Mouse (Mus musculus): Measurements from ENCODE around the gene Mfap5. TPM values are rescaled to one million over a fixed set of nuclear protein-coding genes. Genes with fewer than 3 reads are reported as not detected.
"Not testable (repeated sequence)": the region's sequence is repeated elsewhere in the genome, so short reads cannot be mapped to it uniquely, and the experiment has no call there.

The Mfap5 gene
- total RNA-seq (2021) = 100 to 1,000 TPM; 226 to 237 TPM
- long read RNA-seq, experiment 1, transcript Mfap5-201 (9 exons, 946 nt) = minor isoform, 8 of 211 reads
- long read RNA-seq, experiment 1, transcript Mfap5-207 (10 exons, 1,506 nt) = major isoform, 177 of 211 reads
- long read RNA-seq, experiment 1, partial matches to known transcripts = 11 of 211 reads
- long read RNA-seq, experiment 1, other reads (novel, unspliced or antisense) = 13 of 211 reads
- long read RNA-seq, experiment 2, transcript Mfap5-207 (10 exons, 1,506 nt) = major isoform, 185 of 210 reads
- long read RNA-seq, experiment 2, partial matches to known transcripts = 6 of 210 reads
- long read RNA-seq, experiment 2, other reads (novel, unspliced or antisense) = 15 of 210 reads

DNA sequence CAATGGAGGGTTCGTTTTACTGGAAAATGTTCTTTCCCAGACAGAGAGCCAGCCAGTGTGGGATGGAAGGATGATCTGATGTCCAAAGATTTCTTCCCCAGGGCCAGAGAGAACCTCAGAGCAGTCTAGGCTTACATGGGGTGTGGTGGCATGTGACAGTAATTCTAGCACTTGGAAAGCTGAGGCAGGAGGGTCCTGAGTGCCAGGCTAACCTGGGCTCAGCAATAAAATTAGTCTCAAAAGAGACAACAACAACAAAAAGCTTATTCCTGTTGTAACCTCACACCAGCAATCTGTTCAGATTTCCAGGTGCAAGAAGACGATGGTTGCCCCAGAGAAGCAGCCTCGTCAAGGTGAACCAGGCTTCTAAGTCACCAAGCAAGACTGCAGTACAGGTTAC lies at the start of gene Mfap5:
Gene Mfap5 (plus strand): TSS at position 301 of the 400 bp plus-strand sequence.
- DNase-seq (ENCODE audit: low spot score in 2 of 2) = no peak

DNA sequence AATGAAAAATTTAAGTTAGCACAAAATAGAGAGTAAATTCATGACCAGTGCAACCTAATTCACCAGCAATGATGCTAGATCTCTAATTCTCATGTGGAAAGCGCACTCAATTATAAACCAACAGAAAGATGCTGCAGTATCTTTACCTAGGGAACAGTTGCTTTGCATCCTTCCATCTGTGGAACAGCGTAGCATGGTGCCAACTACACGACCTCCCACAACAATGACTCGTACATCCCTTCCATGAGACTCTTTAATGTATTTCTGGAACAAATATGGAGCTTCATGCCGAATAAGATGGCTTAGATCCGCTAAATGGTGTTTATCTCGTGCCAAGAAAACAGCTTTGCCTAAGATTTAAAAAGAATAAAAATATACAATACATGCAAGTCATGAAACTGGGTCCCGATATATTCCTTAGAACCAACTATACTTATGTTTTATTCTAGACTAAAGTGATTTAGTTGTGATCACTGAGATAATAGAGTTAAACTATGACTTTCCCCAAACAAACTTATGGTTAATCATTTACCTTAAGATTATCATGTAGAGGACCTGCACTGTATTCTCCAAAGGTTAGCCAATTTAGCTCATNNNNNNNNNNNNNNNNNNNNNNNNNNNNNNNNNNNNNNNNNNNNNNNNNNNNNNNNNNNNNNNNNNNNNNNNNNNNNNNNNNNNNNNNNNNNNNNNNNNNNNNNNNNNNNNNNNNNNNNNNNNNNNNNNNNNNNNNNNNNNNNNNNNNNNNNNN lies 46.5 kb upstream of the Mfap5 start:
- no peak for DNase-seq (ENCODE audit: low spot score in 2 of 2)

DNA sequence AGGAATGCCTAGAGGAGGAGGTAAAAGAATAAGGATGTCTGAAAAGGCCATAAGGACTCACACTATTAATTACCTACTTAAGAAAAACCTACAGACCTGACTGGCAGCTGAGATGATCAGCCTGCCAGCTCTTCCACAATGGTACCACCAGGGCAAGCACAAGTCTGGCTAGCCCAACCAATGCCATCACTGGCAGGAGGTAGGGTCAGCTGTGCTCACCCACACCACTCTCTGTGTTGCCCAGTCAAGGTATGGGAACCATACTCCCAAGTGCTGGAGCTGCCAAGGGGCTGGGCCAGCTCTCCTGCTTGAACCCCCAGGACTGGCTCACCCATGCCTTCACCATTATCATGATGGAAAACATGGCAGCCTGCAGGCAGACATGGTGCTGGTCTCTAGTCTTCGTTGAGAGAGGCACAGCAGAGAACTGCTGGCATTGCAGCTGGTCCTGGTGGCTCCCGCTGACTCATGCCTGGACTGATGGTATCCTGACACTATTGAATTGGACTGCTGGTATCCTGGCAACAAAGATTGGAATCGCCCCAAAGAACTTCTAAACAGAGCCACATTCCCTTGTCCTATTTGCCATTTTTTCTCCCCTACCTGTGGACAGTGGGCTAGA lies 39.4 kb upstream of the Mfap5 start:
- DNase-seq (ENCODE audit: low spot score in 2 of 2) = no peak

DNA sequence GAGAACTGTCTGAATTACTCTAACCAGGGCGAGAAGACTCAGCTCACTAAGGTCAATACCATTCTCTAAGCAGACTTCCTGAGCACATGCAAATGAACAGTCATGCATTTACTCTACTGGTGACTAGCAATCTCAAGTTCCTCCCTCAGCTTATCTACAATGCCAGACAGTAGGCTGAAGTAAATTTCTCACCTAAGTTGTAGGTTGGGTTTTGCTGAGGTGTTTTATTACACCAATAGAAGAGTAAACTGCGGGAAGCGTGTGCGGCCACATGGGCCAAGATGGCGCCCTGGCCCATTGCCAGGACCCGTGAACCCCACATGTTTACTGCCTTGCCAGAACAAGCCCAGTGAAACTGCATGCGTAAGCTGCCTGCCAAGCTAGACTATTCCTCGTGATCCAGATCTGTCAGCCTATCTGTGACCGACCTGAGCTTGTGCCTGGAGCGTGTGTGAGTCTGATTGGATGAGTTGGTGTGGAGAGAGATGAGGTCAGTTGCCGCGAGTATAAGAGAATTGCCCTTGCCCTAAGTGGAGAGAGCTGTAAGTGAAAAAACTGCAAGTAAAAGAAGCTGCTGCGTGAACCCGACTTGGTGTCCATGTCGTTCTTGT lies 36.5 kb upstream of the Mfap5 start:
- no peak for DNase-seq (ENCODE audit: low spot score in 2 of 2)

DNA sequence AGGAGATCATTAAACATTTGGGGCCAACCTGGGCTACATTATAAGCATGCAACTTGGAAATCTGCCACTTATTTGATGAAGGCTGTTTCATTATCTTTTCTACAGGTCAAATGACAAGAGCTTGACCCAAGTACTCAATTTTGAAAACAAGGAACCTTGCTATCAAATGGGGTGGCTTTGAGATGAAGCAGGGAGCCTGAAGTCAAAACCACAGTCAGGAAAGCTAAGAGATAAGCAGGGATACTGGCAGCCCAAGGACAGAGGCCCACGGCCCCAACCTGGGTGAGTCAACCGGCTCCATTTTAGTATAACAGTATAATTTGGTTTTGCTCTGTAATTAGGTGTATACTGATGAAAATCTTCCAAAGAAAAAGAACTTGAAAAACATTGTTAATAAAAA lies 35.4 kb upstream of the Mfap5 start:
- DNase-seq (ENCODE audit: low spot score in 2 of 2) = no peak

DNA sequence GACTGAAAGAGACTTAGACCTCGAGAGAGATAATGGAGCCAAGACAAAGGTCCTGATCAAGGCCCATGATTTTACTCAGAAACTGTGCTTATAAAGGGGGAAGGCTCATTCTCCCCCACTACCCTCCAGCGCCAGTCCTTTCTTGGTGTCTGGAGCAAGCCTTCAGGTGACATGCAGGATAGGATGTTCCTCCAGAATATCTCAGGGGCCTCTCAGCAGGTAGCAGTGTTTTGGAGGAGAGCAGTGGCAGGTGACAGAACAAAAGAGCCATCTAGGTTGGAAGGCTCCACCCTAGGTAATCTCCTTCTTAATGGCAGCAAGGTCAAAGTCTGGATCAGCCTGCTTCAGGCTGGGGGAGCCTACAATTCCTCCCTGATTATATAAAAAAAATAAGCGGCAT lies 34.2 kb upstream of the Mfap5 start:
- DNase-seq (ENCODE audit: low spot score in 2 of 2) = not testable (repeated sequence)

DNA sequence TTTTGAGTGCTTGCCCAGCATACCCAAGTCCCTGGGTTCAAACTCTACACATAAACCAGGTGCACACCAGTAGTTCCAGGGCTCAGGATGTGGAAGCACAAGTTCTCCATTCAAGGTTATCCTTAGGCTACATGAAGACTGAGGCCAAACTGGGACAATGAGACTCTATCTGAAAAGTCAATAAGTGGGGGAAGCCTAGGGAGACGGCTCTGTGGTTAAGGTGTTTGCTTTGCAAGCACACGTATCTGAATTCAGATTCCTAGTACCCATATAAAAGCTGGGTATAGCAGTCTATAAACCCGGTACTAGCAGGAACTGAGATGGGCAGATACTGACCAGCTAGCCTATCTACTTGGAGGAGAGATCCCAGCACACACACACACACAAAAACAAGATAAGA lies 27.6 kb upstream of the Mfap5 start:
- no peak for DNase-seq (ENCODE audit: low spot score in 2 of 2)

DNA sequence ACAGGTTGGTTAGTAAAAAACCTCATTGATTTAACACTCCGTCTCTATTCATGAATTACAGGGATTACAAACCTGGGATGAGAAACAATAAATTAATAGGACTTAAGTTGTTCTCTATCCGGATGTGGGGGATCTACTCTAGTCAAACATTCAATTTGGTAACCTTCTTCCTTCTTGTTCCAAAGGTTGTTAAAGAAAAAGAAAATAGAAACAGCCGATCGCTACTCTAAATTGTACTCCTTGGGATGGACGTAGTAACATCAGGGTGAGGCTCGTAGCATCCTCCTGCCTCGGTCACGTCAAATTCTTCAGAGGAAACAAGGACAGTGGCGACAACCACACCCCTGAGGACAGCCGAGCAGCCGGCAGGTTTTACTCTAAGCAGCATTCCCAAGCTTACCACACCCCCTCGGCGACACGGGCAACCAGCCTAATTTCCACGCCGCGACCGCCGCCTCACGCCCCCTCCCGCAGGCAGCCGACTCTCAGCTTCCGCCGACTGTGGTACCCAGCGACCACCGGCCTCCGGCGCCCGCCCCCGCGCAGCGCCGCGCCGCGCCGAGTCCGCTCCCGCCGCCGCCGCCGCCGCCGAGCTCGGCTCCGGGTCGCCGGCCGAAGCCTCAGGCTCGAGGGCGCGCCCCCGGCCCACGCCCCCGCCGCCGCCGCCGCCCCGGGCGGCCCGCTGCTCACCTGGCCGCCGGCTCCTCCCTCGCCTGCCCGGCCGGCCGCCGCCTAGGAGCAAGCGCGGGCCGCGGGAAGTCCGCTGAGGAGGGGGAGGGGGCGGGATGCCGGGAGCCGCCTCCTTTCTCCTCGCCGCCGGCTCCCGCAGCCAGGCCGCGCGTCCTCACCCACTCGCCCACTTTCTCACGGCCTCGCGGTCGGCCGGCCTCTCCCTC lies 20.0 kb upstream of the Mfap5 start:
- peak in 1 of 2 experiments; percentile 24 for DNase-seq (ENCODE audit: low spot score in 2 of 2)

DNA sequence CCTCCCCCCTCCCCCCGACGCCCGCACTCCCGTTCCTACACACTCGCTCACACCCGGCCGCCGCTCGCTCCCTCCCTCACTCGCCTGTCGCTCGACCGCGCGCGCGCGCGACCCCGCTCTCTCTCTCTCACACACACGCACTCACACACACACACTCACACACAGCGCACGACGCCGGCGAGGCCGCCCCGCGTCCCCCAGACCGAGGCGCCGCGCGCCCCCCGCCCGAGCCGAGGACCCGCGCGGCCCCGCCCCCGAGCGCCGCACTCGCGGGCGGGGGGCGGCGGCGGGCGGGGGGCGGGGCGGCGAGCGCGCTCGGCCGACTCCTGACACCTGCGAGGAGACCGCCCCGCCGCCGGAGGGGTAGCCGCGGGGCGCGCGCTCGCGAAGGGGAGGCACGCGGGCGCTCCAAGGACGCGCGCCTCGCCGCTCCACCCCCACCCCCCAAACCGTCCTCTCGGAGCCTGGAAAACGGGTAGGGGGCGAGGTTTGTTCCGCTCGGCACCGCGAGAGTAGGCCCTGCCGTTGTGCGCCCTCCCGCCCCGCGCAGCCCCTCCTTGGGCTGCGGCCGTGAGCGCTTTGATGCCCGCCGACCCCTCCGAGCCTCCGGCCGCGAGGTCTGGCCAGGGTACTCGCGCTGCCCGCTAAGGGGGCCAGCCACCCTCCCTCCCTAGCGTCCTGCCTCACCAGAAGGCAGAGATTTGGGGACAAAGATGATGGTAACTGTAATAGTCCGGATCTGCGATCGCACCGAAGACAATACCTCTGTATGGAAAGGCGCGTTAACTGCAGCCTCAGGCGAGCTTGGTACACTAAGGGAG lies 19.1 kb upstream of the Mfap5 start:
- DNase-seq (ENCODE audit: low spot score in 2 of 2) = peak in 1 of 2 experiments; percentile 16

DNA sequence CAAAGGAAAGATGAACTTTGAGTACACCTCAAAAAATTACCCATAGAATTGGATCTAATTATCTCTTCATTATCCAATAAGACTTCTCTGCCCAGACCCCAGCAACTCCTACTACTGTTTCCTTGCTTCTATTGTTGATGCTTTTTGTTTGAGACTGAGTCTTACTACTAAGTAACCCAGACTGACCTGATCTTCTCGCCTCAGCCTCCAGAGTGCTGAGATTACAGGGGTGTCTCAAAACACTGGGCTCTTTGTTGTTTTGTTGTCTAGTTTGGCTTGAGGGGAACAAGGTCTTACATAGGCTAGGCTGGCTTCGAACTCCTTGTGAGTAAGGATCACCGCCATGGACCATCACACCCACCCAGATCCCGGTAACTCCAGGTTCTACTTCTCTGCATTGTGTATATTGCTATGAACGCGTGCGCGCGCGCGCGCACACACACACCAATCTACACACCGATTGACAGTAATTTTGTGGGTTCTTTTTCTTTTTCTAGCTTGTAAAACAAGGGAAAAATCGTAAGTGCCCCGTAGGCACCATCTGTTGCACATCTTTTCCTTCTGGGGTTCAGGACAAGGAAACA lies 14.6 kb upstream of the Mfap5 start:
- no peak for DNase-seq (ENCODE audit: low spot score in 2 of 2)

DNA sequence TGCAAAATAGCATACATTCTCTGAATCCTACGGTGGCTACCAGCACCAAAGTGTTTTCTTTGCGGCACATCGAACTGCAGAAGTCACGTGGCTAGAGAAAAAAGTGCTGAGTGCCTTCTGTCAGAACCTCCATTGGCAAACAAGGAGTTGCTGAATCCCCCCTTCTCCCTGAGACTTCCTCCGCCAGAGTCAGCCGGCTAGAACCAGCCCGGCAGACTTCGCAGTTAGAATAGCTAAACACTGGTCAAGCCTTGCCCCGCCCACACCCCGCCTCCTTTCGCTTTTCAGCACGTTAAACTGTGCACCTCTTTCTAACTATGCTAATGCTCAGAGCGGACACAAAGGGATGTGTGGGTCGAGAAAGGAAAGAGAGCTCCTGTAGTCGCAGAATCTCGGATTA lies 14.1 kb upstream of the Mfap5 start:
- peak in 1 of 2 experiments; percentile 57 for DNase-seq (ENCODE audit: low spot score in 2 of 2)

DNA sequence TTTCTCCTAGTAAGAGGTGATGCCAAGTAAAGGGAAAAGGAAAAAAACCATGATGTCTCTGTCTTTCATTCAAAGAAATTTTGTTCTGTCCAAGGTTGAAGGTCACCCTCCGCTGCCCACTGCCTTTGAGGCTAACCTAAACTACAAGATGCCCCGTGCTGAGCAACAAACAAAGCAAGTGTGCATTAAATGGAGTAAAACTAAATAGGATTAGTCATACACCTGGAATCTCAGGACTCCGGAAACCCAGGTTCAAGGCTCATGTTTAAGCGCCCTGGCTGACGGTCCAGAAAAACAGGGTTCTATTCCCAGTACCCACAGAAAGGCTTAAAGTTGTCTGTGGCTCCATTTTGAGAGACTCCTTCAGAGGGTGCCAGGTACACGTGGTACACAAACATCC lies 13.2 kb upstream of the Mfap5 start:
- no peak for DNase-seq (ENCODE audit: low spot score in 2 of 2)

DNA sequence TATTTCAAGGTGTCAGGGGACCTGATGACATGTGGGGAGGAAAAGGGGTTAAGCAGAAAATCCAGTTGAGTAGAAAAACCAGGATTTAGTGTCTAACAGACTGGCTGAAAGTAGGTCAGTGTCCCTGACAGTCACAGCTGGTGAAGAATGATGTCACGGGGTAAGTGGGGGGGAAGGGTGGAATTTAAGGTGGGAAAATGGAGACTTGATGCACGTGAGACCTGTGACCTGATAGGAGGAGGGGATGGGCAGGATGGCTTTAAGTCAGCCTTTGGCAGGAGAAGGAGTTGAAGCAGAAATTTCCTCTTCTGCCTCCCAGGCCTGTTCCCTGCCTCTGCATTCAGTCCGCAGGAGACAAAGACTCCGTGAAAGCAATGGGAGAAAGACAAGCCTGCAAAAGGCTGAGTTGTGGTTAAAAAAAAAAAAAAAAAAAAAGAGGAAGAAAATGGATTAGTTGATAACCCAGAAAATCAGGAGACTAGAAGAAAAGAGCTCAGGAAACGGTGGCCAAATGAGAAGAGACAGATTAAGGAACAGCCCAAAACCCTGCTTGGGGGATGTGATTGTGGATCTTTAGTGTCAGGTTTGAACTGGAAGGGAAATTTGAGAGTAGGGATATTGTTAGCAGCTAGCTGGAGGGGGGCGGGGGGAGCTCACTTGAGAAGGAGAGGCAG lies 11.7 kb upstream of the Mfap5 start:
- DNase-seq (ENCODE audit: low spot score in 2 of 2) = no peak

DNA sequence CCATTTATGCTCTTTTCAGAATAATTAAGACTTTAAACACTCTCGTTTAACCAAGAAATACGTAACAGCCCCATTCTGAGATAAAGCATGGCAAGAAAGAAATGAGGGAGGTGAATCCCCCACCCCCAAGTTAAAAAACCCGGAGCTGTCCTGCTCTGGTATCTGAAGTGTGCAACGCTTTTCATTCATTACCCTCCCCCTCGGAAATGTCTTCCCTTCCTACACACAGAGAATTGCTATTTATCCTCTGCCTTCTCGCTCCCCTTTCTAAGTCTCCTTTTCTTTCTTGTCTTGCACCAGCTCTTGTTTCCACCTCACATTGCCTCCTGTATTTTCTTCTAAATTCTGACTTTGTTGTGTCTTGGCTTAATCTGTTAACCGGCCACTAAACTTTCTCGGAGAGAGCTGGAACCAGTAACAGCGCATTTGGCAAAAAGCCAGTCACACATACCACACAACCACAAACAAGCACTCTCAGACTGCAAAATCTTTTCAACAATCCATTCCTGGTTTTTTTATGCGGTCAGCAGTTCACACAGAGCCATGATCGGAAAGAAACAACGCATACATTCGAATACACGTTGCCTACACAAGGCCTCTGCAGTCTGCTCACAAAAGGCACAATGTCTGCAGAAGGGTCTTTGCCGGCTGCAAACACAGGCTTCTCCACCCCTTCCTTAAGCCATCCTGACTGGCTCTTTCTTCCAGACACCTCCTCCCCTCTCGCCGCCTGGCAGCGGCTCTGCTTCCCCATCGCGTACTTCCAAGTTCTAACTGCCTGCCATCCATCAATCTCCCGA lies 10.4 kb upstream of the Mfap5 start:
- DNase-seq (ENCODE audit: low spot score in 2 of 2) = no peak

DNA sequence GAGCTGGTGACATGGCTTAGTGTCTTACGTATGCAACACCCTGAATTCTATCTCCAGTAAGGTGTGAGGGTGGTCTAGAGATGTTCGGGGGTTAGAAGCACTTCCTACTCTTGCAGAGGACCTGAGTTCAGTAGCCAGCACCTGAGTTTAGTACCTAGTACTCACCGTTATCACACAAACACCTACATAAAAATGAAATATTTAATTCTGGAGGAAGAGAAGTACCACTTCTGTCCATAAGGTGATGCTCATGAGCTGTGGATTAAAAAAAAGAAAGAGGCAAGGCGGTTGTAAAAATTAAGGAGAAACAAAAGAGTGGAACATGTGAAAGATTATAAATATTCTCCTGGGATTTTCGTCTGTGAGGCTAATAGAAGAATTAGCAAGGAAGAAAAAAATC lies 9.1 kb upstream of the Mfap5 start:
- DNase-seq (ENCODE audit: low spot score in 2 of 2) = no peak

DNA sequence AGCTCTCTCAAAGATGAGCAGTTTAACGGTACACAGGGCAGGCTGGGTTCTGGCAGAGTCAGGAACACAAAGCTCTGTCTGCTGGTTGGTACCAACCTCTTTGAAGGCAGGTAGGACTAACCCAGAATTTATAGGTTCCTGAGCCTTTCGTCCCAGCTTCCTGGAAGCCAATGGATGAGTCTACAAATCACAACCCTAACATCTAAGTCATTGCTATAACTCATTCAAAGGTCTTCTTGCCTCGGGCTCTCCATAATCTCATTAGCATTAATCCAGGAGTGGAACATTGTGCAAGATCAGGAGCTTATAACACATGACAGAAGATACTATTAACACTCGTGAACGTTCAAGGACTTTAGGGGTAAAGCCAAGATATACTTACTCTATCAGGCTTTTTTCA lies 7.0 kb upstream of the Mfap5 start, which contains the start of gene Rimklb:
Gene Rimklb (minus strand): TSS at position 101 of the 400 bp plus-strand sequence.
- DNase-seq (ENCODE audit: low spot score in 2 of 2) = no peak

DNA sequence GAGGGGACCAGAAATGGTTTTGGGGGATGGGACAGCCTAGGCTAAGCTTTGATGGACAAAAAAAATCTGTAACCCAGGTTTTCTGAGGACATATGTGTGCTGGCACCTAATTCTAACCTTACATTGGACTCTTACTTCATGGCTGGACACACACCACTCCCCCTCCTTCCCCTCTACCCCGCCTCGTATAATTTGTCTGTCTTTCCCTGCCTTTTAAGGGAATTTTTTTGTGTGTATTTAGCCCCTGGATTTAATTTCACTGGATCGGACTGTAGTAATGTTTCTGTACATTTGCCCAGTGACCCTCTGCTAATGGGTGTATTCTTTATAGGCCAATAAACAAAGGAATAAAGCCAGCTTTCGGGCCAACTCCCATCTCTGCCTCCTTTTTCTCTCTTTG lies 604 bp upstream of the Mfap5 start:
- no peak for DNase-seq (ENCODE audit: low spot score in 2 of 2)

DNA sequence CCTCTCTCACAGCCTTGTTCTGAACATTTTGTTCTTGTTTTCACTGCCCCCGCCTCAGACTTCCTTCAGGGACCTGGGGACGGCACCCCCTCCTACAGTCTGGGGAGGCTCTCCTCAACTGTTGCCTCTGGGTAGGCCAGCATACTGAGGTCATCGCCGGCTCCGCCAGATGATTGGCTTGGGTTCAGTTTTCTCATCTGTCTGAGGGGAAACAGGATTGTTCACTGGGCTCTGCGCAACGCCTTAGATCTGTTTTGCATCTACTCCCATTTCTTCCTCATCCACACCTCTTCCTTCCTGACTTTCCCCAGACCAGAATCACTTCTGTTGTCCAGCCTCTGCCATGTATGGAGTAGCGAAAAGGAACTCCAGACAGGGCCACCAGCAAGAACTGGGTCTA lies 2.8 kb downstream of the Mfap5 start:
- peak; percentile 37 to 59 for DNase-seq (ENCODE audit: low spot score in 2 of 2)

Data from gastrocnemius, postnatal 4 days (tissue).